Mouse (Mus musculus) intestine, embryonic 15.5 days (tissue): ENCODE measurements around the gene Shisa8. TPM values are rescaled to one million over a fixed set of nuclear protein-coding genes. Genes with fewer than 3 reads are reported as not detected.
"Not testable (repeated sequence)": the region's sequence is repeated elsewhere in the genome, so short reads cannot be mapped to it uniquely, and the experiment has no call there.

Experiments used
- ATAC-seq: fragments of 200-750 bp; cut with Nextera tagmentation; 2 replicates; pipeline ENCODE4 v1.8.0; 2017; ENCODE audit warnings: moderate TSS enrichment, moderate library complexity
- H3K27ac ChIP-seq: fragments of 300-500 bp; sonication (generic); 2 replicates; pipeline ENCODE4 v1.5.1; 2015; ENCODE audit warnings: mild to moderate bottlenecking, inconsistent platforms
- H3K27me3 ChIP-seq: fragments of 300-500 bp; sonication (generic); replicated peaks from 2 replicates; pipeline ENCODE4 v1.6.1; 2015; ENCODE audit warnings: inconsistent platforms
- H3K36me3 ChIP-seq: fragments of 300-500 bp; sonication (generic); 2 replicates; pipeline ENCODE4 v1.6.1; 2015; ENCODE audit warnings: inconsistent platforms
- H3K4me1 ChIP-seq: fragments of 300-500 bp; sonication (generic); replicated peaks from 2 replicates; pipeline ENCODE4 v1.6.1; 2015; ENCODE audit warnings: inconsistent platforms
- H3K4me2 ChIP-seq: fragments of 300-500 bp; sonication (generic); replicated peaks from 2 replicates; pipeline ENCODE4 v1.6.1; 2015; ENCODE audit warnings: mild to moderate bottlenecking, inconsistent platforms
- H3K4me3 ChIP-seq: fragments of 300-500 bp; sonication (generic); replicated peaks from 2 replicates; pipeline ENCODE4 v1.5.1; 2015; ENCODE audit warnings: inconsistent platforms
- H3K9ac ChIP-seq: fragments of 300-500 bp; sonication (generic); 2 replicates; pipeline ENCODE4 v1.6.1; 2015; ENCODE audit warnings: inconsistent platforms
- H3K9me3 ChIP-seq: fragments of 300-500 bp; sonication (generic); 2 replicates; pipeline ENCODE4 v1.6.1; 2016; ENCODE audit warnings: inconsistent platforms
- WGBS: fragments of 180-500 bp; shearing (Covaris S2); methylation state at CpG from one replicate; pipeline ENCODE4 v1.1.7; 2015; 5-methylcytosine and 5-hydroxymethylcytosine counted together
- polyA plus RNA-seq: library from polyadenylated mRNA; unstranded; fragments of >200 nt; fragmentation: Nextera tagmentation; extraction: Ambion mirVana; gene quantifications from 2 replicates; pipeline ENCODE4 v1.2.1, GENCODE M21; 2015

Shisa8 gene
- 0.10 and 0.15 TPM in 2 replicates for polyA plus RNA-seq

DNA sequence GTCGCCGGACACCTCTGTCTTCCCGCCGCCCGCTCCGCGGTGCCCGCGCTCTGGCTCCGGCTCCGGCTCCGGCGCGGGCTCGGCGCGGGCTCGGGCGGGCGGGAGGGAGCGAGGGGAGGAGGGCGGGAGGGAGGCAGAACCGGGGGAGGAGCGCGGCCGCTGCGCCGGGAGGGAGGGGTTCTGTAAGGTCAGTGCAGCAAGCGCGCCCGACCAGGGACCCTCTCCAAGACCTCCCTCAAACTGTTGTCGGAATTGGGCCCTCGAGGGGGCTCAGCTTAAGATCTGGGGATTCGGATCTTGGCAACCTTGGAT is at the start of gene Shisa8:
Gene Shisa8, minus strand, starts transcription at position 64 of the 312 bp plus-strand sequence.
- Histone ChIP-seq H3K4me1 (peaks cover 16% of the 10 kb centered on the region), H3K4me3 (peak within 1 kb of the TSS; percentile 36), H3K9ac (no peak within 1 kb of the TSS), H3K27ac (no peak within 1 kb of the TSS), H3K36me3 (no peaks in the 10 kb centered on the region), H3K27me3 (peaks cover 86% of the 10 kb centered on the region), H3K4me2 (peak within 1 kb of the TSS; percentile 74), H3K9me3 (no peaks in the 10 kb centered on the region)
- WGBS, result 0% methylated on average over 6 of the region's 34 CpGs
- ATAC-seq, result peak; percentile 46

- no peak for ATAC-seq
Measured at GRCm38 (mm10) chr15:82259510-82259909, 46.9 kb upstream of the Shisa8 start.

DNA sequence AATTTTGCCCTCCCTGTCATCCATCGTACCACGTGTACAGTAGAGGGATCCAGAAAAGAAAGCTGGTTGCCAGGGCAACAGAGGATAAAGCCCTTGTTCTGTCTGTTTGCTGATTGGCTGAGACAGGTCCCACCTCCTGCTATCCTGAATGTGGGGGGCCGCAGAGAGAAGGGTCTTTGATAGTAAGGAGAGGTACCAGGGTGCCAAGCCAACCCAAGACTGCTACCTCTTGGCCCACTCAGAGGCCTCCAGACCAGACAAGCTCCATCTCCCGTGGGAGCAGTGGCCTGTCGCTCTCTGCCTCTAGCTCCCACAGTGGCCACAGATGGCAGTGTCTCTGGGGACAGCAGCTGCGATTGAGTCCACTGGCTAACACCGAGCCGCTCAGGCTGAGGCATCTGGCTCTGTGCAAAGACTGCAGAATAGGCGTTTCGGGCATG is 43.3 kb upstream of the Shisa8 start:
- H3K27ac ChIP-seq, result no peak overlapping the region
- no peak overlapping the region for H3K9ac ChIP-seq
- no peak for ATAC-seq
- H3K4me2 ChIP-seq, result no peak overlapping the region
- no peaks in the 10 kb centered on the region for H3K36me3 ChIP-seq
- no peak overlapping the region for H3K4me3 ChIP-seq
- no peaks in the 10 kb centered on the region for H3K4me1 ChIP-seq
- no peaks in the 10 kb centered on the region for H3K27me3 ChIP-seq
- no peaks in the 10 kb centered on the region for H3K9me3 ChIP-seq
- WGBS, result 27% methylated on average over 10 of the region's 10 CpGs

More at GRCm38 (mm10) chr15:82259510-82259909, 46.9 kb upstream of the Shisa8 start:
- Histone ChIP-seq H3K4me1 (no peaks in the 10 kb centered on the region), H3K27ac (no peak overlapping the region), H3K36me3 (no peaks in the 10 kb centered on the region), H3K4me3 (no peak overlapping the region), H3K27me3 (no peaks in the 10 kb centered on the region), H3K4me2 (no peak overlapping the region), H3K9me3 (no peaks in the 10 kb centered on the region), H3K9ac (no peak overlapping the region)
- 12% methylated on average over 16 of the region's 16 CpGs for WGBS

GRCm38 (mm10) chr15:82255248-82255647 is 42.6 kb upstream of the Shisa8 start:
- Histone ChIP-seq H3K4me3 (no peak overlapping the region), H3K36me3 (no peaks in the 10 kb centered on the region), H3K4me1 (no peaks in the 10 kb centered on the region), H3K9me3 (no peaks in the 10 kb centered on the region), H3K4me2 (no peak overlapping the region), H3K27ac (no peak overlapping the region), H3K9ac (no peak overlapping the region), H3K27me3 (no peaks in the 10 kb centered on the region)
- WGBS, result 48% methylated on average over 4 of the region's 4 CpGs
- no peak for ATAC-seq

GRCm38 (mm10) chr15:82252097-82252496 is 39.5 kb upstream of the Shisa8 start, which contains the start of gene 1500009C09Rik:
1500009C09Rik (plus strand) TSS chr15:82252397.
- Histone ChIP-seq H3K4me3 (no peak within 1 kb of the TSS), H3K27me3 (no peaks in the 10 kb centered on the region), H3K4me2 (no peak within 1 kb of the TSS), H3K9me3 (no peaks in the 10 kb centered on the region), H3K9ac (no peak within 1 kb of the TSS), H3K27ac (no peak within 1 kb of the TSS), H3K36me3 (no peaks in the 10 kb centered on the region), H3K4me1 (no peaks in the 10 kb centered on the region)
- no peak for ATAC-seq
- WGBS, result 86% methylated on average over 6 of the region's 6 CpGs

DNA sequence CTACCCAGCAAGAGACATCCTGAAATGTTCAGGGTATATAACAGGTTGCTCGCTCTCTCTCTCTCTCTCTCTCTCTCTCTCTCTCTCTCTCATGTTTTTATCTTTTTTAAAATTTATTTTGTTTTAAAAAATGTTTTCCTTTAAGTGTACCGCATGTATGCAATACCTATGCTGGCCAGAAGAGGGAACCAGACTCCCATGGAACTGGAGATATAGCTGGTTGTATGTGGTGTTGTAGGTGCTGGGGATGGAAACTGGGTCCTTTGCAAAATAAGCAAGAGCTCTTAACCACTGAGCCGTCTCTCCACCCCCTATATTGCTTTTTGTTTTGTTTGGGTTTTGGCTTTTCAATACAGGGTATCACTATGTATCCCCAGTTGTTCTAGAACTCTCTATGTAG is 39.0 kb upstream of the Shisa8 start:
- no peaks in the 10 kb centered on the region for H3K9me3 ChIP-seq
- H3K9ac ChIP-seq, result no peak overlapping the region
- no peaks in the 10 kb centered on the region for H3K36me3 ChIP-seq
- ATAC-seq, result no peak
- H3K27ac ChIP-seq, result no peak overlapping the region
- no peaks in the 10 kb centered on the region for H3K4me1 ChIP-seq
- no peak overlapping the region for H3K4me3 ChIP-seq
- H3K27me3 ChIP-seq, result no peaks in the 10 kb centered on the region
- no peak overlapping the region for H3K4me2 ChIP-seq
- 91% methylated on average over 3 of the region's 3 CpGs for WGBS

DNA sequence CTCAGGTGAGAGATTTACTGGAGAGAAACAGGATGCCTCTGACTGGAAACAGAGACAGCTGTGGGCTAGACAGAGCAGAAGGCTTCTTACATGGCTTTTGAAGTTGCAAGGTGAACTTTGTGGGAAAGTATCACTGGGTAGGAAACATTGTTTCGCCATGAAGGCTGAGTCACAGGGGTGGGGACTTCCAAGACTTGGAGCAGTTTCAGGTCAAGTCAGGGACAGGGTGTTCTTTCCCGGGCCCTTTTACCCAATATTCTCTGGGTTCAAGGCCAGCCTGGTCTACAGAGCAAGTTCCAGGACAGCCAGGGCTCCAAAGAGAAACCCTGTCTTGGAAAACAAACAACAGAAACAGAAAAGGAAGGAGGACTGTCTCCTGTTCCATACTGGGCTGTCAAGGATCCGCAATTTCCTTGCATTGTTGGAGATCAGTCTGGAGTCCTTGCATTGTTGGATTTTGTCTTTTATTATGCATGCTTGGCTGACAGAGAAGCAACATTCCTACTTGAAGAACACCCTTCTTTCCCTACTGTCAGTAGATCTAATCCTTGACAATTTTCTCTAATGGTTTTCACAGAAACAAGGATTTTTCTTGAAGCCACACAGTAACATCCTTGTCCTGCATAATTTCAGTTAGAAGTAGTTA is 34.6 kb upstream of the Shisa8 start:
- Histone ChIP-seq H3K36me3 (no peaks in the 10 kb centered on the region), H3K4me2 (no peak overlapping the region), H3K9me3 (no peaks in the 10 kb centered on the region), H3K9ac (no peak overlapping the region), H3K4me1 (0 out of 2 replicates have a peak, but pooled peaks cover 6% of the 10 kb centered on the region), H3K4me3 (no peak overlapping the region), H3K27me3 (no peaks in the 10 kb centered on the region), H3K27ac (no peak overlapping the region)
- WGBS, result 62% methylated on average over 3 of the region's 3 CpGs
- no peak for ATAC-seq

DNA sequence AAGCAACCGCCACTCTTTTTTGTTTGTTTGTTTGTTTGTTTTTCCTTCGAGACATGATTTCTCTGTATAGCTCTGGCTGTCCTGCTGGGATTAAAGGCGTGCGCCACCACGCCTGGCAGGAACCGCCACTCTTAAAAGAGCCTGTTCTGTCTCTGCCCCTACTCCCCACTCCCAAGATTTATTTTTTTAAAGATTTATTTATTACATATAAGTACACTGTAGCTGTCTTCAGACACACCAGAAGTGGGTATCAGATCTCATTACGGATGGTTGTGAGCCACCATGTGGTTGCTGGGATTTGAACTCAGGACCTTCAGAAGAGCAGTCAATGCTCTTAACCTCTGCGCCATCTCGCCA is 32.2 kb upstream of the Shisa8 start:
- H3K4me1 ChIP-seq, H3K27me3 ChIP-seq, H3K36me3 ChIP-seq, H3K9me3 ChIP-seq: not testable (repeated sequence)
- Histone ChIP-seq H3K27ac (peak overlapping the region; percentile 64; the same call in 1 of the 2 replicates), H3K4me3 (peak overlapping the region; percentile 83), H3K4me2 (peak overlapping the region; percentile 92), H3K9ac (peak overlapping the region; percentile 69)
- peak; percentile 10; the same call in 1 of the 2 replicates for ATAC-seq
- 21% methylated on average over 9 of the region's 9 CpGs for WGBS

DNA sequence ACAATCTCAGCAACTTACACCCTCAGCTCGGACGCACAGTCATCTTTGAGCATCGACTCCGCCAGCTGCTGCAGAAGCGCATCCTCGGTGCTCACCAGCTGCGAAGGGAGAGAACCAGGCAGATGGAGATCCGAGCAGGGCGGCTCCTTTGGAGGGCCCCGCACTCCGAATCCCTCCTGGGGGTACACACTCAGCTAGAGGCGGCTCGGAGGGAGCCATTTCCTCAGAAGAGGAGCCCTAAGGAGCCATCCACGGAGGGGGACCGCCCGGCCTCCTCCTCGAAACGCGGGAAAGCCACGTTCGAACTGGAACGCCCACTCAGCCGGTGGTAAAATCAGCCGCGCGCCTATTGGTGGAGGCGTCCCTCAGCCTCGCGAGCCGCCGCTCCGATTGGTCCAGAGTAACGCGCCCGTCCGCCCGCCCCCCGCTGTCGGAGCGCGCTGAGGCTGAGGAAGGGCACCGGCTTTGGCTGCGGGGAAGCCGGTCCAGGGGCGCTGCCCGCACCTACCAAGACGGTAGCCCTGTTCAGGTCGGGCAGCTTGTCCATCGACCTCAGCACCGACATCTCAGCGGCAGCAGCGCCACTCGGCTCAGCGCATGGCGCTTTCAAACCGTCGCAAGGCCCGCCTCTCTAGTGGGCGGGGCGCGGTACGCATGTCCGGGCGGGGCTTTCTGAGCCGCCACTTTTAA is 31.6 kb upstream of the Shisa8 start, which contains the start of gene Cenpm:
Gene Cenpm, minus strand, starts transcription at position 634 of the 690 bp plus-strand sequence.
- Histone ChIP-seq H3K27me3 (no peaks in the 10 kb centered on the region), H3K4me1 (0 out of 2 replicates have a peak, but pooled peaks cover 8% of the 10 kb centered on the region), H3K9ac (peak within 1 kb of the TSS; percentile 69), H3K4me2 (peak within 1 kb of the TSS; percentile 92), H3K4me3 (peak within 1 kb of the TSS; percentile 83), H3K9me3 (no peaks in the 10 kb centered on the region), H3K27ac (peak within 1 kb of the TSS; percentile 64), H3K36me3 (no peaks in the 10 kb centered on the region)
- under 1% methylated on average over 65 of the region's 65 CpGs for WGBS
- ATAC-seq, result peak; percentile 99

GRCm38 (mm10) chr15:82243742-82244114 is 31.1 kb upstream of the Shisa8 start:
- Histone ChIP-seq H3K4me3 (peak overlapping the region; percentile 83), H3K27ac (peak overlapping the region; percentile 42), H3K9ac (peak overlapping the region; percentile 69), H3K4me2 (peak overlapping the region; percentile 92), H3K9me3 (no peaks in the 10 kb centered on the region), H3K4me1 (0 out of 2 replicates have a peak, but pooled peaks cover 8% of the 10 kb centered on the region), H3K27me3 (no peaks in the 10 kb centered on the region), H3K36me3 (no peaks in the 10 kb centered on the region)
- 4% methylated on average over 12 of the region's 12 CpGs for WGBS
- no peak for ATAC-seq

- 67% methylated on average over 3 of the region's 3 CpGs for WGBS
- H3K4me2 ChIP-seq, result peak overlapping the region; percentile 92
- no peak for ATAC-seq
- H3K27me3 ChIP-seq, result no peaks in the 10 kb centered on the region
- H3K9ac ChIP-seq, result peak overlapping the region; percentile 69; the same call in 1 of the 2 replicates
- peak overlapping the region; percentile 83 for H3K4me3 ChIP-seq
- no peak overlapping the region for H3K27ac ChIP-seq
- H3K4me1 ChIP-seq, result 0 out of 2 replicates have a peak, but pooled peaks cover 8% of the 10 kb centered on the region
- H3K9me3 ChIP-seq, result no peaks in the 10 kb centered on the region
- H3K36me3 ChIP-seq, result no peaks in the 10 kb centered on the region
Measured at GRCm38 (mm10) chr15:82243311-82243710, 30.7 kb upstream of the Shisa8 start.

GRCm38 (mm10) chr15:82236565-82236964 is 23.9 kb upstream of the Shisa8 start:
- no peak overlapping the region for H3K27ac ChIP-seq
- H3K4me2 ChIP-seq, result no peak overlapping the region
- H3K36me3 ChIP-seq, result no peaks in the 10 kb centered on the region; the same call in 1 of the 2 replicates
- 0 out of 2 replicates have a peak, but pooled peaks cover 2% of the 10 kb centered on the region for H3K4me1 ChIP-seq
- no peak overlapping the region for H3K4me3 ChIP-seq
- peak; percentile 75 for ATAC-seq
- H3K9ac ChIP-seq, result no peak overlapping the region
- WGBS, result 15% methylated on average over 5 of the region's 5 CpGs
- H3K9me3 ChIP-seq, result no peaks in the 10 kb centered on the region
- no peaks in the 10 kb centered on the region for H3K27me3 ChIP-seq
